Mouse (Mus musculus): ENCODE results near the gene Eng.

- TF ChIP-seq ZNF384 (IDR thresholded peaks at IDR 0.05; ENCODE audit: low read depth, low read length) (no peak), CHD2 (IDR thresholded peaks at IDR 0.05; ENCODE audit: low read depth, low read length) (no peak), ZC3H11A (IDR thresholded peaks at IDR 0.05; ENCODE audit: borderline replicate concordance, low read depth, low read length) (no peak), MAFK (IDR thresholded peaks at IDR 0.05; ENCODE audit: insufficient read depth, low read depth, low read length) (no peak)
Observed at GRCm38 (mm10) chr2:32718761-32719160, 72.4 kb downstream of the Eng start.

Measured in ES-E14 (cell line).